Mouse (Mus musculus) T-helper 17 cell (primary cell): ENCODE data around the gene Acat1.

ENCODE experiments used
- in situ Hi-C, 2 experiments: fragments of 300-600 bp; cut with MboI, MseI; formaldehyde crosslinking; loops; 1 replicate in 1 of 2; 2 replicates in 1 of 2; pipeline ENCODE4 v1.15.1; 2025; ENCODE audit warnings: high pct_unique_total_duplicates in 2 of 2

Gene Acat1

GRCm38 (mm10) chr9:53609968-53610781 lies at the start of gene Acat1:
Acat1 (minus strand) TSS chr9:53610382.
- in situ Hi-C loops, result no loop called here

GRCm38 (mm10) chr9:53634796-53635195 lies 24.6 kb upstream of the Acat1 start:
- in situ Hi-C loops, result no loop called here

GRCm38 (mm10) chr9:53615246-53615645 lies 5.1 kb upstream of the Acat1 start:
- in situ Hi-C loops, result no loop called here

GRCm38 (mm10) chr9:53614286-53614685 lies 4.1 kb upstream of the Acat1 start:
- in situ Hi-C loops, result no loop called here

GRCm38 (mm10) chr9:53609306-53609967 lies 745 bp downstream of the Acat1 start:
- in situ Hi-C loops, result no loop called here

GRCm38 (mm10) chr9:53607816-53608215 lies 2.4 kb downstream of the Acat1 start:
- in situ Hi-C loops, result no loop called here

GRCm38 (mm10) chr9:53607192-53607591 lies 3.0 kb downstream of the Acat1 start:
- in situ Hi-C loops, result no loop called here

- in situ Hi-C loops, result no loop called here
These were observed 5.2 kb downstream of the Acat1 start for GRCm38 (mm10) chr9:53604954-53605353.

GRCm38 (mm10) chr9:53603849-53604248 lies 6.3 kb downstream of the Acat1 start:
- in situ Hi-C loops, result no loop called here

GRCm38 (mm10) chr9:53603384-53603783 lies 6.8 kb downstream of the Acat1 start:
- in situ Hi-C loops, result no loop called here

- in situ Hi-C loops, result no loop called here
These were observed 8.6 kb downstream of the Acat1 start for GRCm38 (mm10) chr9:53601541-53601940.

- in situ Hi-C loops, result loop anchor here in 1 of 2 experiments (5.0 kb wide), 1 partner anchor 64 kb away; no protein-coding TSS in a partner anchor
These were observed 11.6 kb downstream of the Acat1 start for GRCm38 (mm10) chr9:53598631-53599030.

GRCm38 (mm10) chr9:53596971-53597600 lies 13.1 kb downstream of the Acat1 start:
- in situ Hi-C loops, result loop anchor here in 1 of 2 experiments (5.0 kb wide), 1 partner anchor 65 kb away; no protein-coding TSS in a partner anchor

GRCm38 (mm10) chr9:53594764-53595163 lies 15.4 kb downstream of the Acat1 start:
- in situ Hi-C loops, result loop anchor here (5.0 kb wide), 2 partner anchors 68 to 78 kb away; partner anchors contain the start of gene Cul5 (in 1 of the 2)

GRCm38 (mm10) chr9:53581870-53582269 lies 28.3 kb downstream of the Acat1 start:
- in situ Hi-C loops, result no loop called here

GRCm38 (mm10) chr9:53575721-53576120 lies 34.5 kb downstream of the Acat1 start:
- in situ Hi-C loops, result no loop called here

- in situ Hi-C loops, result no loop called here
These were observed 37.5 kb downstream of the Acat1 start for GRCm38 (mm10) chr9:53572516-53573307.

GRCm38 (mm10) chr9:53570662-53571061 lies 39.5 kb downstream of the Acat1 start:
- in situ Hi-C loops, result no loop called here

GRCm38 (mm10) chr9:53537336-53537965 lies 72.7 kb downstream of the Acat1 start:
- in situ Hi-C loops, result loop anchor here (10.0 to 25.0 kb wide), 2 partner anchors 283 to 1375 kb away; partner anchors contain the start of gene Hykk (in 1 of the 2)

- in situ Hi-C loops, result loop anchor here (10.0 to 25.0 kb wide), 2 partner anchors 282 to 1376 kb away; partner anchors contain the start of gene Hykk (in 1 of the 2)
These were observed 73.4 kb downstream of the Acat1 start, which contains the start of the genes Atm and Npat for GRCm38 (mm10) chr9:53536558-53537320. Atm (minus strand) TSS chr9:53536740. Npat (plus strand) TSS chr9:53537047.
